Mouse (Mus musculus) gonadal fat pad, adult 2 months (tissue): Measurements from ENCODE around the gene Mycbpap. TPM values are rescaled to one million over a fixed set of nuclear protein-coding genes. Genes with fewer than 3 reads are reported as not detected.

Source experiments
- DNase-seq: peaks from one replicate; pipeline ENCODE4 v3.0.0-alpha.2; 2012; ENCODE audit warnings: low read depth
- polyA plus RNA-seq: library from polyadenylated mRNA; depleted of rRNA; stranded (reverse); fragments of >200 nt; gene quantifications from 2 replicates; pipeline ENCODE4 v1.2.3, GENCODE M21; 2012

Gene Mycbpap
- polyA plus RNA-seq, 1 experiment: 6.4 TPM

- DNase-seq: no peak
These were observed 41.2 kb downstream of the Mycbpap start for GRCm38 (mm10) chr11:94480382-94480781.

GRCm38 (mm10) chr11:94477651-94478050 is 43.9 kb downstream of the Mycbpap start:
- no peak for DNase-seq

GRCm38 (mm10) chr11:94475722-94476121 is 45.8 kb downstream of the Mycbpap start:
- no peak for DNase-seq

GRCm38 (mm10) chr11:94474544-94474910 is 47.0 kb downstream of the Mycbpap start:
- DNase-seq: no peak

- no peak for DNase-seq
These were observed 47.6 kb downstream of the Mycbpap start, which contains the start of gene Cacna1g for GRCm38 (mm10) chr11:94473707-94474543. Gene Cacna1g, minus strand, starts transcription at chr11:94474198.

- no peak for DNase-seq
These were observed 48.4 kb downstream of the Mycbpap start for GRCm38 (mm10) chr11:94472916-94473706.

- no peak for DNase-seq
These were observed 49.0 kb downstream of the Mycbpap start for GRCm38 (mm10) chr11:94472585-94472915.

GRCm38 (mm10) chr11:94471740-94472584 is 49.6 kb downstream of the Mycbpap start:
- no peak for DNase-seq

GRCm38 (mm10) chr11:94470391-94470790 is 51.2 kb downstream of the Mycbpap start:
- DNase-seq: no peak

- no peak for DNase-seq
These were observed 52.1 kb downstream of the Mycbpap start for GRCm38 (mm10) chr11:94469136-94470064.

- DNase-seq: no peak
These were observed 52.9 kb downstream of the Mycbpap start for GRCm38 (mm10) chr11:94468582-94469064.

GRCm38 (mm10) chr11:94466333-94466855 is 55.1 kb downstream of the Mycbpap start:
- no peak for DNase-seq

- no peak for DNase-seq
These were observed 57.4 kb downstream of the Mycbpap start for GRCm38 (mm10) chr11:94464170-94464569.

GRCm38 (mm10) chr11:94461856-94462255 is 59.7 kb downstream of the Mycbpap start:
- no peak for DNase-seq

GRCm38 (mm10) chr11:94457001-94457400 is 64.5 kb downstream of the Mycbpap start:
- DNase-seq: no peak

GRCm38 (mm10) chr11:94456347-94456746 is 65.2 kb downstream of the Mycbpap start:
- no peak for DNase-seq

- no peak for DNase-seq
These were observed 66.3 kb downstream of the Mycbpap start for GRCm38 (mm10) chr11:94455161-94455820.

GRCm38 (mm10) chr11:94454756-94455155 is 66.8 kb downstream of the Mycbpap start:
- DNase-seq: no peak
